Mouse (Mus musculus) 3T3-L1 (cell line): Measurements from ENCODE around the gene Trim54.

Source experiments
- DNase-seq: peaks from one replicate; pipeline ENCODE4 v3.0.0-alpha.2; 2015; ENCODE audit warnings: low read depth, low spot score

Trim54 gene

GRCm38 (mm10) chr5:31105814-31106335 lies 10.6 kb upstream of the Trim54 start, which contains the start of gene Dnajc5g:
Gene Dnajc5g, plus strand, starts transcription at chr5:31106285.
- DNase-seq, result no peak

GRCm38 (mm10) chr5:31108000-31108490 lies 8.5 kb upstream of the Trim54 start, which contains the start of gene Slc30a3:
Gene Slc30a3, minus strand, starts transcription at chr5:31108237.
- DNase-seq, result no peak

- DNase-seq, result peak; percentile 61
Observed at GRCm38 (mm10) chr5:31110781-31111180, 5.7 kb upstream of the Trim54 start.

GRCm38 (mm10) chr5:31116912-31117311 lies 400 bp downstream of the Trim54 start:
- DNase-seq, result no peak

- no peak for DNase-seq
Observed at GRCm38 (mm10) chr5:31121111-31121510, 4.6 kb downstream of the Trim54 start.

GRCm38 (mm10) chr5:31123481-31123880 lies 7.0 kb downstream of the Trim54 start:
- DNase-seq, result no peak

GRCm38 (mm10) chr5:31126050-31126449 lies 9.5 kb downstream of the Trim54 start:
- DNase-seq, result no peak

- no peak for DNase-seq
Observed at GRCm38 (mm10) chr5:31136730-31137424, 20.4 kb downstream of the Trim54 start.

GRCm38 (mm10) chr5:31137658-31138057 lies 21.1 kb downstream of the Trim54 start:
- DNase-seq, result no peak

- no peak for DNase-seq
Observed at GRCm38 (mm10) chr5:31138241-31138967, 21.9 kb downstream of the Trim54 start, which contains the start of gene Ucn. Gene Ucn, minus strand, starts transcription at chr5:31138829.

GRCm38 (mm10) chr5:31138968-31139425 lies 22.5 kb downstream of the Trim54 start:
- peak; percentile 52 for DNase-seq

GRCm38 (mm10) chr5:31149781-31150180 lies 33.3 kb downstream of the Trim54 start:
- peak; percentile 80 for DNase-seq

- DNase-seq, result peak; percentile 97
Observed at GRCm38 (mm10) chr5:31151746-31152145, 35.2 kb downstream of the Trim54 start.

- no peak for DNase-seq
Observed at GRCm38 (mm10) chr5:31153516-31154151, 37.1 kb downstream of the Trim54 start.

GRCm38 (mm10) chr5:31154152-31154553 lies 37.6 kb downstream of the Trim54 start, which contains the start of gene Mpv17:
Gene Mpv17, minus strand, starts transcription at chr5:31154251.
- DNase-seq, result peak; percentile 84

GRCm38 (mm10) chr5:31162462-31162861 lies 46.0 kb downstream of the Trim54 start:
- DNase-seq, result no peak

GRCm38 (mm10) chr5:31164878-31165277 lies 48.4 kb downstream of the Trim54 start:
- no peak for DNase-seq

GRCm38 (mm10) chr5:31168630-31169029 lies 52.1 kb downstream of the Trim54 start:
- DNase-seq, result no peak

- DNase-seq, result peak; percentile 75
Observed at GRCm38 (mm10) chr5:31179301-31179765, 62.8 kb downstream of the Trim54 start.

GRCm38 (mm10) chr5:31179766-31180630 lies 63.5 kb downstream of the Trim54 start, which contains the start of the genes Gm29609 and Gtf3c2:
Gene Gm29609, minus strand, starts transcription at chr5:31179911.
Gene Gtf3c2, minus strand, starts transcription at chr5:31180144.
- peak; percentile 97 for DNase-seq
